In genomic region chr6:126585813-126586212, GRCm38 (mm10) we compare ENCODE assay signal across 8 mouse cellular contexts. TPM values are rescaled to one million over a fixed set of nuclear protein-coding genes. Genes with fewer than 3 reads are reported as not detected.
DNase-seq lines count a peak whose midpoint lies in the region; TF ChIP-seq lines count a peak whose summit lies in the region.

No protein-coding gene starts in this region.

- peak overlapping the region; percentile 96 for H3K27ac ChIP-seq in cerebellum, adult 2 months (ENCODE audit: insufficient read depth, low read length)

- intact Hi-C loops in left cerebral cortex, postnatal 10 days (cut with DNase I): no loop called here

- WGBS in cerebellum, adult 2 months: 2% methylated on average over 7 of the region's 7 CpGs

- H3K4me3 ChIP-seq in cerebellum, adult 2 months (replicated peaks; ENCODE audit: insufficient read depth, low read depth, low read length): peak overlapping the region; percentile 12

- peaks cover 60% of the 10 kb centered on the region for H3K4me1 ChIP-seq in cerebellum, adult 2 months (ENCODE audit: control insufficient read depth, insufficient read depth, low read length)

- peak; percentile 40 for DNase-seq in lung, postnatal 10 days
- DNase-seq in lung, adult 18-20 months: no peak
- DNase-seq in cerebellum, adult 2 months: peak; percentile 98 to 99
- DNase-seq in heart, adult 8-10 months (ENCODE audit: low spot score): peak; percentile 42
- DNase-seq in left cerebral cortex, postnatal 10 days (ENCODE audit: extremely low spot score in 1 of 2, low spot score in 2 of 2): peak; percentile 77 to 83
- DNase-seq in liver: no peak
- DNase-seq in B cell, adult 2 months: no peak
- no peak for DNase-seq in ovary, adult 18-20 months (ENCODE audit: low spot score)

- peak; percentile 42; the same call in 1 of the 2 replicates for TF ChIP-seq POLR2A in cerebellum, adult 2 months (IDR thresholded peaks at IDR 0.05; ENCODE audit: borderline replicate concordance, insufficient read depth, low read length)

- H3K27me3 ChIP-seq in cerebellum, adult 2 months (ENCODE audit: control insufficient read depth, insufficient read depth, low read length): no peaks in the 10 kb centered on the region

- no peak for TF ChIP-seq CTCF in cerebellum, adult 2 months (IDR thresholded peaks at IDR 0.05; ENCODE audit: borderline replicate concordance, insufficient read depth, low read depth, low read length)

RNA-seq across cellular contexts. Expression of gene Kcna5, which starts 50.6 kb away (rescaled TPM):
- 0.80 and 1.0 TPM in 2 replicates for polyA plus RNA-seq in cerebellum, adult 2 months (2012; rRNA removed)
- total RNA-seq in heart, adult 8-10 months (2022): 10 to 100 TPM in 3 of 4 experiments, 1 to 10 TPM in 1; 7.6 to 15.1 (median 13.2) TPM
- 1 to 10 TPM; 2.9 to 4.3 TPM for total RNA-seq in left cerebral cortex, postnatal 10 days (2021)

Comparison
In these comparisons a context has a peak if more than half of its experiments do, and no peak if none do; other contexts are left out.
1. DNase-seq: peak in lung, postnatal 10 days (single experiment), cerebellum, adult 2 months (2 of 2), heart, adult 8-10 months (single experiment) and left cerebral cortex, postnatal 10 days (2 of 2); none in lung, adult 18-20 months (0 of 2), liver (single experiment), B cell, adult 2 months (0 of 2) and ovary, adult 18-20 months (single experiment).